Mouse (Mus musculus): ENCODE measurements around the gene Zc3h18. TPM values are rescaled to one million over a fixed set of nuclear protein-coding genes. Genes with fewer than 3 reads are reported as not detected.
A peak's percentile ranks its signal among the peaks of the same experiment; 100 is the strongest.

Gene Zc3h18
- total RNA-seq, 2 experiments from 2014 or later: 35.4 to 39.2 TPM

DNA sequence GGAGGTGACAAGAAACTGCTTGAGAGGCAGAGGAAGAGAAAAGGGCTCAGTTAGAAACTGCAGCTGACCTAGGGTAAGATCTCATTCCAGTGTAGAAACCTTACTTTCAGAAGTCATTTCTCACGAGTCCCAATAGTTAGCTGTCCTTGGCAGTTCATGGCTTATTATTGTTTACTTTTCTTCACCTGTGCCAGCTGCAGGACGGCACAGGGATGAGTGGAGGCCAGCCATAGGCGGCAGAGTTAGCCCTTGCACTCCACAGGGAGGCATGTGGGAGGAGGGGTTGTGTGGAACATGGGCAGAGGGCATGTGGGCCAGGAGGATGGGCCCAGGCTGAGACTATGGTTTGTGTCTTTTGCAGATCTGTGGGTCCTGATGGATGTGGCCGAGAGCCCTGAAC lies 6.6 kb downstream of the Zc3h18 start:
- DNase-seq (ENCODE audit: low spot score in 2 of 2): no peak

DNA sequence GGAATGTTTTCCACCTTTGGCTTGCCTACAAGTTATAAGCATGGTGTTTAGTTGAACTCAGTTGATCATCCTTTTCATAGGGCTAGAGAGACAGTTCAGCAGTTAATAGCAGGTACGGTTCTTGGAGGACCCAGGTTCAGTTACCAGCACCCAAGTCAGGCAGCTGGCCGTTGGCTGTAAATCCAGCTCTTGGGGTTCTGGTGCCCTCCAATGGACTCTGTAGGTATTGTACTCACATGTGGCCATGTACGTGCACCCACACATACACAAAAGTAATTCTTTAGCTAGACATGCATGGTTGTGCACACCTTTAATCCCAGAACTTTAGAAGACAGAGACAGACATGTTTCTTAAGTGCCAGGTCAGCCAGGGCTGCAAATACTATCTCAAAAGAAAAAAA lies 12.9 kb downstream of the Zc3h18 start:
- no peak for DNase-seq (ENCODE audit: low spot score in 2 of 2)

DNA sequence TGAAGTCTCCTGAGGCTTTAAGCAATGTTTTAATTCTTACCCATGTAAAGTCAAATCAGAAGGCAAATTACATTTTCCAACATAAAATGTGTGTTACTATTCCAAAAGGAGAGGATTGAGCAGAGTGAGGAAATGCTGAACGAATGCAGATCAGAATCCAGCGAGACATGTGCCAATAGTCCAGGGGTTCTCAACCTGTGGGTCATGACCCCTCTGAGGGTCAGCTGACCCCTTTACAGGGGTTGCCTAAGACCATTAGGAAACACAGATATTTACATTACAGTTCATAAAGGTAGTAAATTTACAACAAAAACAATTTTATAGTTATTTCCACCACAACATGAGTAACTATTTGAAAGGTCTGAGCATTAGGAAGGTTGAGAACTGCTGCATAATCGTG lies 14.3 kb downstream of the Zc3h18 start:
- DNase-seq (ENCODE audit: low spot score in 2 of 2): no peak

DNA sequence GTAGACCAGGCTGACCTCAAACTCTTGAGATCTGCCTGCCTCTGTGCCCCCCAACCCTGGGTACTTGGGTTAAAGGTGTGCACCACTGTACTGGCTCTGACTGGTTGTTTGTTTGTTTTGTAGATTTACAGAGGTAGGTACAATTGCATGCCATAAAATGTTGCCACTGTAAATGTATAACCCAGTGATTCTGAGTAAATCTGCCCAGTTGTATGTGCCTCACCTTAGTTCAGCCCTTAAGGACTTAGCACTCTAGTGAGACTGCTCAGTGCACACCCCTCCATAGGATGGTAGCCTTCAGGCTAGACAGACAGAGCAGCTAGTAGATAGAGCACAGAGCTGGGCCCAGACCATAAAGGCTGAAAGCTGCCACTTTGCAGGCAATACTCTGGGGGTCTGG lies 17.3 kb downstream of the Zc3h18 start:
- no peak for DNase-seq (ENCODE audit: low spot score in 2 of 2)

DNA sequence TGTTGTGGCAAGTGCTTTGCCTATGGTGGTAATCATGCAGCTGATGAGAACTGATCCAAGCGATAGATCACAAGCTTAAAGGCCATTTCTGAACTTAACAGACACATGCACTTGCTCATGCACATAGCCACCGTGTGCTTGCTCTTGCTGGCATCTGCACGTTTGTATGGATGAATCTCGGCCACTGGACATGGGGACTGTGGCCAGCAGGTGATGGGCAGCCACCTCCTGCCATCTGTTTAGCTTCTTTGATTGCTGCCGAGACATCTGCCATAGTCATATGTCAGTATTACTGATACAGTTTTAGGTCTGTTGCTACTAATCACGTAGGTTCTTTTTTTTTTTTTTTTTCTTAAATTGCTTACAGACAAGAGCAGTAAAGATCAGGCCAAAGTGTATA lies 18.9 kb downstream of the Zc3h18 start:
- DNase-seq (ENCODE audit: low spot score in 2 of 2): no peak

DNA sequence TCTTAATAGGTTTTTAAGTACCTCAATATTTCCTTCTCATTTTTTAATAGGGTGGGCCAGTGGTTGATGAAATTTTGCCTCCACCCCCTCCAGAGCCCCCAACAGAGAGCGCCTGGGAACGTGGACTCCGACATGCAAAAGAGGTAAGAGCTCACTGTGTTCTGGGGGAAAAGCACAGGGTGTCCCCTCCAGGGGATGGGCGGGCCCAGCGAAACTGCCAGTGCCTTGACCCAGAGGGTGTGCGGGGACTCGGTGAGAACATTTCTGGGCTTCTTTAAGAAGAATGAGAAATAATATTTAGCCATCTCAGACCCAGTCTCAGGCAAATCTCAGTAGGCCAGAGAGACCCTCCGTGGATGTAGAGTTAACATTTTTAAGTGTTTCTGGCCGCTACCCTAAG lies 21.8 kb downstream of the Zc3h18 start:
- no peak for DNase-seq (ENCODE audit: low spot score in 2 of 2)

DNA sequence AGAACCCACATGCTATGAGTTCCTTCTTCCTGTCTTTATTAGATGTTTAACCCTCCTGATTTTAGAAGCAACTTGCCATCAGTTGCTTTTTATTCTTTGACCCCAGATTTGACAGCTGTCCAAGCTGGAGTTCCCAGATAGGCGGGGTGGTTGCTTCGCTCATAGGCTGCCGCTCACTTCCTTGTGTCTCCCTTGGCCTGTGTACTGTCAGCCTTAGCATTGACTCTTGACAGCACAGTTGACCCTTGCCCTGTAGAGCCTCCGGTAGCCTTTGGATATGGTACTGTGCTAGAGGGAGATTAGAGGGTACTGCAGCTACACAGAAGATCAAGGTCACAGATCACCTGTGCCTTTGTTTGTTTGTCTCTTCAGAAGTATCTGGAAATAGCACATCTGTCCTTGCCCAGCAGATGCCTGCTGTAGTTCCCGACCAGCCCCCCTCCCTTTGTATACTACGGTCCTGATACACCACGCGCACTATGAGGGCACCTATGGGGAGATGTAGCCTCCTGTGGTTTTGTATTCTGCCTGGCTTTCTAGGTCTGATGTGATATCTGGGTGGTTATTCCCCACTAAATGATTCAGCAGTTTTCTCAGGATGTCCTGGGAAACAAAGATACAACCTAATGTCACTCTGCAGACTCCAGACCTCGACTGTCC lies 28.9 kb downstream of the Zc3h18 start:
- no peak for DNase-seq (ENCODE audit: low spot score in 2 of 2)

DNA sequence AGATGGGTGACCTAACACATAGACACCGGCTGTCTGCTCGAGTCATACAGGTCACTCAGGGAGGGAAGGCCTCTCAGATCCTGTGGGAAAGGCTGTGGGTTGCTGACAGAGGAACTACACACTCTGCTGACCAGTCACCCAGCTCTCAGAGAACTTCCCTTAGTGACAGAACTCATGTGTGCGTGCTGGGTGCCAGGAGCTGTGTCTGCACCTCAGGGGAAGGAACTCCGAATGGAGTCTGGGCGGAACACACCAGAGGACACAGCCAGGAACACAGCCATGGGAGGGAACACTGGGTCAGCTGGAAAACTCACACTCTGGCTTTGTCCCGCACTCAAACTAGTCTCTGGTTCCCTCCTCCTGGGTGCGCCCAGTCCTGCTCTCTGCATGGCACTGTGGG lies 31.3 kb downstream of the Zc3h18 start:
- DNase-seq (ENCODE audit: low spot score in 2 of 2): no peak

DNA sequence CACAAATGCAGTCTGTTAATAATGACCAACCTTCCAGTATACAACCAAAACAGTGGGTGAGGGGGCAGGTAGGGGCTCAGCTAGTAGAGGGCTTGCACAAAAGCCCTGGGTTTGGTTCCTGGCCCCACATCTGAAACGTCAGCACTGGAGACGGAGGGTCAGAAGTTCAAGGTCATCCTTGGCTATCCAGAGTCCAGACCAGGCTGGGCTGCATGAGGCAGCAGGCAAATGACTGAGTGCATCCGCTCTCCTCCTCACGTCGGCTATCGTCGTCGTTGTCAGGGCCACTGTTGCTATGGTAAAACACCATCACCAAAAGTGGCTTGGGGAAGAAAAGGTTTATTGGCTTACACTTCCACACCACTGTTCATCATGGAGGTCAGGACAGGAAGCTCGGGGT lies 37.9 kb downstream of the Zc3h18 start:
- no peak for DNase-seq (ENCODE audit: low spot score in 2 of 2)

DNA sequence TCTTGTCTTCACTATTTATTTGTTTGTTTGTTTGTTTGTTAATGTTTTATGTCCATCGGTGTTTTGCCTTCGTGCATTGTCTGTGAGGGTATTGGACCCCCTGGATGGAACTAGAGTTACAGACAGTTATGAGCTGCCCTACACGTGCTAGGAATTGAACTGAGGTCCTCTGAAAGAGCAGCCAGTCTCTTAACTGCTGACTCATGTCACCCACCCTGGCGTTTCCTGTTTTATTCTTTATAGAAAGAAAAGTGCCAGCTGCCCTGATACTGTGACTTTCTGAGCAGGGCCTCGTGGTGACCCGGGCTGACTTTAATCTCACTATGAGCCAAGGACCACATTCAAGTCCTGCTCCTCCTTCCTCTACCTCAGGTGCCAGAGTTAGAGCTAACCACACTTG lies 39.1 kb downstream of the Zc3h18 start:
- no peak for DNase-seq (ENCODE audit: low spot score in 2 of 2)

DNA sequence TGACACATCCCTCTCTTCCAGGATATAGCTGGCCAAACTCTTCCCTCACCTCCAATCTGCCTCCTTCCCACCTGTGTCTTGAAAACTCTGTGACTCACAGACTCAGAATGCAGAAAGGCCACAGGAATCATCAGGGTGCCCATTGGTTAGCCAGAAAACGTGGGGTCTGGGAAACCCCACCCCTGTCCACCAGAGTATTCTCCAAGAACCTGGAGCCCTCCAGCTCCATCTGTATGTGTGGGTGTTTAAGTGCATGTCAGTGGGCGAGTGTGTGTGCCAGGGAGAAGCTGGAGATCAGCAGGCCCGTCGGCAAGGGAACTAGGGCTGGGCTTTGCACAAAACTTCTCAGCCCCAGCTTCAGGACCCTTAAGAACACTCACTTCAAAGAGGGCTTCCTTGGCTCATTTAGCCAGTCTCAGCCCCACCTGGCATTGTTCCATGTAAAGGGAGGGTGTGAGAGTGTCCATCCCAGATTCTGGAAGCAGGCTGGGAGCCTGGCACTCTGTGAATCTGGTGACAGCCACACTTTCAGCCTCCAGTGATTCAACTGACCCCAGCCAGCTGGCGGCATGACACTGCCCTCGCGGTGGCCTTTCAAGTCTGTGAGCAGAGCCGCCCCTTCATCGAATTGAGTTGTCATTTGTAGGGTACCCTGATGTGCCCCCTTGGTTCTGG lies 43.6 kb downstream of the Zc3h18 start:
- peak in 1 of 2 experiments; percentile 22 for DNase-seq (ENCODE audit: low spot score in 2 of 2)

DNA sequence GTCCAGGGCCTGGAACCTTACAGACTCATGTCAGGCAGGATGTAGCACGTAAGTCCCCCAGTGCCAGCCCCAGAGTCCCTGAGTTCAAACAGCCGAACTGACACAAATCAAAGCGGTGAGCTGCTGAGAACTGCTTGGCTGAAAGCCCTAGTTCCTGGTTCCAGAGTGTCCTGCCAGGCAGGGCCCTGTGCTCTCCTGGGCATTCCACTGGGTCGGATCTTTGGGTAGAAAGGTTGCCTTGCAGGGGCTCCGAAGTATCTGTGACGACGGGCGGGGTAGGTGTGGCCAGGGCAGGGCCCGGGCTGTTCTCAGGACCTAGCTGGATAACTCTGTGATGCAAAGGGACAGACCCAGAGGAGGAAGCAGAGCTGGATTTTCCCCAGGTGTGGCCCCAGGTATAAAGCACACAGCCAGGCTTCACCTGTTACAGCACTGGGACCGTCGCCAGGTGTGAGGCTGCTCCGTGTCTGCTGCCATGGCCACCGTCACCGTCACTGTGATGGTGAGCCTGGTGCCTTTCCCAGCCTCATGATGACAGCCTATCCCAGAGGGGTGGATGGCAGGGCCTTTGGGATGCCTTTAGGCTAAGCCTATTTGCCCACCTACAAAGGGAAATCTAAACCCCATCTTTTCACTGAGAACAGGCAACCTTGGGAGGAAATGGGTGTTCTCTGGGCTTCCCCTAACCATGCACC lies 45.1 kb downstream of the Zc3h18 start, which contains the start of gene Il17c:
Il17c (plus strand) TSS at position 645 of the 695 bp plus-strand sequence.
- no peak for DNase-seq (ENCODE audit: low spot score in 2 of 2)

DNA sequence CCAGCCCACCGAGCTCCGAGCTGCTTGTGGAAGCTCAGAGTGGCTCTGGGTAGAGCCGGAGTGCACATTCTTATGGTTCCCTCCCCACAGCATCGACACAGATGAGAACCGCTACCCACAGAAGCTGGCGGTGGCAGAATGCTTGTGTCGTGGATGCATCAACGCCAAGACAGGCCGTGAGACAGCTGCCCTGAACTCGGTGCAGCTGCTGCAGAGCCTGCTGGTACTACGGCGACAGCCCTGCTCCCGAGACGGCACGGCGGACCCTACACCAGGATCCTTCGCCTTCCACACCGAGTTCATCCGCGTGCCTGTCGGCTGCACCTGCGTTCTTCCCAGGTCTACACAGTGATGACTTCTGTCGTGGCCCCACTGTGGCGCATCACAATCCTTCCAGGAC lies 46.8 kb downstream of the Zc3h18 start:
- DNase-seq (ENCODE audit: low spot score in 2 of 2): no peak

DNA sequence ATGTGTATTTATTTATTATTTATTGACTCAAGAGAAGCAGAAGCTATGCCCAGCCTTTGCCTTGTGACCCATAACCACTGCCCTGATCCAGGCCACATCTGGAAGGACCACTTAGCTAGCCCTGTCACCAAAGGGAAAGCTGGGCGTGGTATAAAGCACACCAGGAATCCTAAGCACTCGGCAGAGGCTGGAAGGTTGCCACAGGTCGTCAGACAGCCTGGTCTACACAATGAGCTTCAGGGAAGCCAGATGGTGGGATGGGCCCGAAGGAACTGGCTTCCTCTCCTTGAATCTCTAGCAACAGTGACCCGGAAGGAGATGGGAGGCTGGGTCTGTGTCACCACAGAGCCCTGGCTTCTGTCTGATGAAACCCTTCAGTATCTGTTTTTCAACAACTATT lies 47.2 kb downstream of the Zc3h18 start:
- DNase-seq (ENCODE audit: low spot score in 2 of 2): no peak

DNA sequence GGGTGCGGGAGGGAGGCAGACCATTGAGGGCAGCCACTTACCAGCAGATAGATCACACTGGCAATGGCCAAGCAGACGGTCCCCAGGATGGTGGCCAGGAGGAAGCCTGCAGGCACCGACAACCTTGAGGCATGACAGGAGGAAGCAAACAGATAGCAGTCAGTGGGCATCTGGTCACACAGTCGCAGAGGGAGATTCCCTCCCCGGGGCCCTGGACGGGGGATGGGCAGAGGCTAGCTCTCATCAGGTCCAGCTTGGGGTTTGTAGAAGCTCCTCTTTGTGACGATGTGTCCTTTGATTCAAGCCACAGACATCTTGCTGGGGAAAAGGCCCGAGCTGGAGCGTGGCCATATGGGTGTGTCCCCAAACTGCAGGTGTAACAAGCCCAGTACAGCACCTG lies 49.7 kb downstream of the Zc3h18 start:
- DNase-seq (ENCODE audit: low spot score in 2 of 2): no peak

DNA sequence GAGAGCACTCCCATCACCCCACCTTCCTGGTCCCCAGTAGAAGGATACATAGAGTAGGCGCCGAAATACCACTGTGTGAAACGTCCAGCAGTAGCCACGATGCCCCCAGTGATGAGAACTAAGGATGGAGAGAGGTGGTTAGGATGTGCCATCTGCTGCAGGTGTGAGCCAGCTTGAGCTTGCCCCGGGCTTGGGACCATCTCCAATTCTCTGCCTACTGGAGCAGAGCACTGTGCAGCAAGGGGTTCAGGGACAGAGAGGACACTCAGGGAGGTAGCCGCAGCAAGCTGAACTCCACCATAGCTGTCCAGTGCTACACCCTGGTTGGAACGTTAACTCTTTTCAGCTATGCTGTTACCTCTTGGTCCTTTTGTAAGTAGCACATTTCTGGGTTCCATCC lies 51.2 kb downstream of the Zc3h18 start:
- DNase-seq (ENCODE audit: low spot score in 2 of 2): no peak

DNA sequence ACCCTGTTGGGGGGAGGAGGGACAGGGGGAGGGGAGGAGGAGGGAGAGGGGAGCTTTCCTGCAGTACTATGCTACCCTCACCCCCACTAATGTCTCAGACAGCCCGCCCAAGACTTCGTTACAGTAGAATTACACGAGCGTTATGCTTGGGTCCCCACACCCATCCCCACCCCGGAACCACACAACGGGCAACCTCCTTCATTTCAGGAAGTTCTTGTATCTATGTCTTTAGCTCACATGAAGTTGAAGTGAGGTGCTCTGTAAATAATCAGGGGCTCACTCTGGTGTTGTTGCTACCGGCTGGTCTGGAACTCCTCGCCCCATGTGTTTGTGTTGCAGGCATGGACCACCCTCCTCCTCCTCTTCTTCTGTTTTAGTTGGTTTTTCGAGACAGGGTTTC lies 51.8 kb downstream of the Zc3h18 start:
- DNase-seq (ENCODE audit: low spot score in 2 of 2): no peak

DNA sequence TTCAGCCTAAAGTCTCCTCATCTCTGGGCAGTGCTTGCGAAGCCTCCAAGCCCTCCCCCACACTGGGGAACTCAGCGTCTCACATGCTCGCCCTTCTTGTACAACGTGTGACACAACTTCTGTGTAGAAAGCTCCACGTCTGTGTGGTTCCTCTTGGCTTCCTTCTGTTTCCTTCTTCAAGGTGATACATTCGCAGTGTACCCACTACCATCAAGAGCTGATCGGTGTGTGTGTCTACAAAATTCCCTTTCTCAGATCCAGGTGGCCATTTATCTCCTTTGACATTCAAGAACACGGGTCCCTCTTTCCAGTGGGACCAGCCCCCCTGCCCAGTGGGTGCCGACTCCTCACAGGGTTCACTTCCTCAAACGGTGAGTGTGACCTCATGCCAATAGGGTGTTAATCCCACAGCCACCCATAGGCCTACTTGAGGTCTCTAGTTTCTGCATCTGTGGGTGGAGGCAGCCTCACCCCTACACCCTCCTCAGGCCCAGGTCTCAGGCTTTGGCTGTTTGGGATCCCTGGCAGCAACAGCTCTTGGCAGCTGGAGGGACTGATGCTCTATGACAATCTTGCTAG lies 53.7 kb downstream of the Zc3h18 start:
- no peak for DNase-seq (ENCODE audit: low spot score in 2 of 2)

DNA sequence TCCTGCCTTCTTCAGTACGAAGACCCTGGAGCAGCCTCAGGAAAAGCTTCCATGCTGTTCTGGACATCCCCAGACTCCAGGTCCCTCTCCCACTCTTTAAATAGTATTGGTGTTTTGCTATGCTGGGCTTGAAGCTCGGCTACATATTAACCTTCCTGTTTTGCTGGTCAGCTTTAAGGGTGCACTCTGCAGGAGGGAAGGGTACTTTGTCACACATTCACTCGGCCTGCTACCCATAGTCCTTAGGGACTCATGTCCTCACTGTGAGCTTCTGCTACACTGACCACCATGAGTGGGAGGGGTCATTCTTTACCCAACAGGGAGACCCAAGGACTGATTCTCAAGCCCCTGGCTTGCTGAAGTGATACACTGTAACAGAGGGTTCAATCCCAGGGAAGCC lies 54.2 kb downstream of the Zc3h18 start:
- DNase-seq (ENCODE audit: low spot score in 2 of 2): no peak

DNA sequence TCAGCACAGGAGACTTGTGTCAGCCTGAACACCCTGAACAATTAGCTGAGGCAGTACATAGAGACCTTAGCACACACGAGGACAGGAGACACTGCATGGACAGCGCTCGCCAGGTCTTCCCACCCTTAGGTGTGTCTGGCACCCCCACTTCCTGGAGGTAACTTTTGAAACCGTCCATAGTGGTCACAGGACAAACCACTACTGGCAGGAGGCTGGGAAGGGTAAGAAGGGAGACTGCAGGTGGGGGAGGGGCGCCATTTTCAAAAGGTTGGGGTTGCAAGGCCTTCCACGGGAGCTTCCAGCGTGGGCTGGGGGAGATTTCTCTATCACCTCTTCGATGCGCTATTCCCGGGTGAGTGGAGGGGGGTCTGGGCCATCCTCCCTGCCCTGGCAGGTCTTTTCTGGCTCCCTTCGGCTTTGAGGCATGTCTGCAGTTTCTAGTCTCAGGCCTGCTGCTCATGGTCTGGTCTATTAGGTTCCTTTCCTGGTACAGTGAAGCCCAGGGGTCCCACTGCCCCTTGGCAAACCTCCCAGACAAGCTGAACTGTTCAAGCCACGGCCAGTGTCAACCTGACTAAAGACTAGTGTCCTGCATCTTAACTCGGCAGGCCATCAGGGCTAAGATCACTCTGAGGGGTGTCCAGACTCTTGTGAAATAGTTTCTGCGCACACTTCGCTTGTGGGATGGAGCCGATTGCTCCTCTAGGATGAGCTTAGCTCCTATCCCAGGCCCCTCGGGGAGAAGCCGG lies 55.5 kb downstream of the Zc3h18 start:
- DNase-seq (ENCODE audit: low spot score in 2 of 2): no peak

DNA sequence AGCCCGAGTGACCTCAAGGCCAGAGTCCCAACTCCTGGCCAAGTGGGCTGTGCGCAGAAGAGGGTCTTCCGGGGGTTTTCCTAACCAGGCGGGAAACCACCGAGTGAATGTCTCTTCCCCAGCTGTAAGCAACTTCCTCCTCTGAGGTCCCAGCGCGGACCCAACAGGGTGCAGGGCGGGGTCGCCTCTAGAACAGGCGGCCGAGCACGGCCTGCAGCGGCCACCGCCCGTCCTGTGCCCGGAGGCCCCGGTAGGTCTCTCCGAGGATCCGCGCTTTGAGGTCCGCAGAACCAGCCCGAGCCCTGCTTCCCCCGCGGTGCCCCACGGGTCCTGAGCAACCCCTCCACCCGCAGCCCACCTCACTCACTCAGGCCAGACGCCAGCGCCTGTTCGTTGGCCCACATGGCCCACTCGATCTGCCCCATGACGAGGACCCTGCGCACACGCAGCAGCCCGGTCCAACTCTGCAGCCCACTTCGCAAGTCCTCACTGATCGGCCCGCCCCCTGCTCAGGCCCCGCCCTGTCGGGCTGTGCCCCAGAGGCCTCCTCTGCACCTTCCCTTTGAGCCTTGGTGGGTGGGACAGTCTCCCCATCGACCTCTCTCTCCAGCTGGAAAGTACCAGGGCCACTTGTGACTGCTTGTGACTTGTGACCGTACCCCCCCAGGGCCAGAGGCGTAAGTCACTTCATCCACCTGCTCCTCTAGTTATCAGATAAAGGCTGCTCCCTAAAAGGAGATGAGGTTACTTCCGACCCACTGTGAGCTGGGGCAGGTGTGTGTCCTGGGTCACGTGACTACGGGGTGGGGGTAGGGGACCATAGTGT lies 56.2 kb downstream of the Zc3h18 start, which contains the start of gene Cyba:
Cyba (minus strand) TSS at position 488 of the 826 bp plus-strand sequence.
- DNase-seq (ENCODE audit: low spot score in 2 of 2): no peak

All from layer of hippocampus, postnatal 14 days (tissue).